29 mouse cellular contexts compared by ENCODE assay signal in the genomic region with DNA sequence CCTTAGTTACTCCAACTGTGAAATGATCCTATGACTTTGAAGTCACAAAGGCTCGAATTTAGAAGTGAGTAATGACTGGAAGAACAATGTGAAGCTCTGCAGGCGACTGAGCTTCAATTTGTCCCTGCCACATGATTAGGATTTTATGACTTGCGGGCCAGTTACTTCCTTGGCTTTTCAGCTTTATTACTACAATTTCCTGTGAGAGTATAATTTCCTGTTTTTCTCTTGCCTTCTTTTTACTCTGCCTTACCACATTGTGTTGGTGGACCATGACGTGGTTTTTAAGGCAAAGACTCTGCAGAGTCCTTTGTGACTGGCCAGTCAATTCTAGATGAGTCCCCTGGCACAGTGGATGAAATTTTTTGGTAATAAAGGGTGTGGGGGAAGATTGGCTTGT.
DNase-seq lines count a peak whose midpoint lies in the region; ATAC-seq and TF ChIP-seq lines count a peak whose summit lies in the region.
"Had no signal": no experiment of that assay in that cellular context is flagged by ENCODE, and none has a peak within 500 bp of the region (broad histone marks: within the 10 kb centered on the region; RNA-seq: fewer than 3 reads in every experiment).

No protein-coding gene starts in this region.

- no peaks in the 10 kb centered on the region for H3K9me3 ChIP-seq in kidney, postnatal 0 days (replicated peaks; ENCODE audit: low read length)
- H3K9me3 ChIP-seq in forebrain, embryonic 13.5 days (replicated peaks): no peaks in the 10 kb centered on the region
- H3K9me3 ChIP-seq: heart, embryonic 13.5 days; hindbrain, embryonic 12.5 days; liver, embryonic 15.5 days; neural tube, embryonic 13.5 days; stomach, embryonic 15.5 days had no signal

- no peak overlapping the region for H3K9ac ChIP-seq in kidney, postnatal 0 days (ENCODE audit: low read depth, low read length)
- H3K9ac ChIP-seq in forebrain, embryonic 13.5 days: no peak overlapping the region
- H3K9ac ChIP-seq: heart, embryonic 13.5 days; hindbrain, embryonic 12.5 days; liver, embryonic 15.5 days; neural tube, embryonic 13.5 days; stomach, embryonic 15.5 days had no signal

- no peak for TF ChIP-seq CTCF in kidney, postnatal 0 days (IDR thresholded peaks at IDR 0.05; ENCODE audit: low read depth)
- no peak for TF ChIP-seq CTCF in Patski (IDR thresholded peaks at IDR 0.05)

- H3K4me2 ChIP-seq in kidney, postnatal 0 days (ENCODE audit: low read length): no peak overlapping the region
- H3K4me2 ChIP-seq in forebrain, embryonic 13.5 days: no peak overlapping the region
- H3K4me2 ChIP-seq: heart, embryonic 13.5 days; hindbrain, embryonic 12.5 days; liver, embryonic 15.5 days; neural tube, embryonic 13.5 days; stomach, embryonic 15.5 days had no signal

- 19% methylated on average over 4 of the region's 4 CpGs for WGBS in kidney, postnatal 0 days
- 23% methylated on average over 4 of the region's 4 CpGs for WGBS in forebrain, embryonic 13.5 days

- H3K36me3 ChIP-seq in kidney, postnatal 0 days (ENCODE audit: insufficient read depth, low read length): no peaks in the 10 kb centered on the region
- H3K36me3 ChIP-seq in forebrain, embryonic 13.5 days (ENCODE audit: poor library complexity, severe bottlenecking): no peaks in the 10 kb centered on the region
- H3K36me3 ChIP-seq: heart, embryonic 13.5 days; hindbrain, embryonic 12.5 days; liver, embryonic 15.5 days; midbrain, embryonic 10.5 days; neural tube, embryonic 13.5 days; stomach, embryonic 15.5 days had no signal

- no peak for ATAC-seq in kidney, postnatal 0 days (replicated peaks; ENCODE audit: low FRiP score, low read depth)
- ATAC-seq in Patski: no peak
- ATAC-seq in hematopoietic stem cell, adult 5-6 weeks (replicated peaks in 1 of 2; ENCODE audit: insufficient read depth in 1 of 2, low FRiP score in 2 of 2, low TSS enrichment in 1 of 2, low read depth in 1 of 2, poor library complexity in 2 of 2, severe bottlenecking in 2 of 2): peak; percentile 27 to 64; a peak in 1 of 4 replicates
- ATAC-seq in megakaryocyte, adult 5-6 weeks (ENCODE audit: poor library complexity, severe bottlenecking): peak; percentile 43
- no peak for ATAC-seq in forebrain, embryonic 13.5 days
- ATAC-seq in CD4-positive, CD25-positive, alpha-beta regulatory T cell, adult 4 months: no peak
- ATAC-seq: forebrain, embryonic 16.5 days; midbrain, embryonic 16.5 days had no signal

- H3K4me3 ChIP-seq in kidney, postnatal 0 days (replicated peaks; ENCODE audit: low read depth, low read length): no peak overlapping the region
- H3K4me3 ChIP-seq in forebrain, embryonic 13.5 days: no peak overlapping the region
- H3K4me3 ChIP-seq: heart, adult 2 months; heart, embryonic 13.5 days; hindbrain, embryonic 12.5 days; liver, embryonic 15.5 days; midbrain, embryonic 10.5 days; myocyte; neural tube, embryonic 13.5 days; stomach, embryonic 15.5 days had no signal

- peak; percentile 35 for DNase-seq in kidney, postnatal 0 days (ENCODE audit: low spot score)
- DNase-seq in kidney, adult 18-20 months: no peak
- peak; percentile 3 for DNase-seq in Patski (ENCODE audit: low read depth, low spot score)
- no peak for DNase-seq in urinary bladder, postnatal 10 days (ENCODE audit: low spot score)
- DNase-seq: adrenal gland, postnatal 25 days; cerebellum, adult 9-11 months; gastrocnemius, postnatal 25 days; heart, adult 2 months; heart, postnatal 14 days; kidney, adult 9 months; kidney, postnatal 36 days; liver; lung, postnatal 36 days; retina, postnatal 1 day; thymus, adult 18-20 months; thymus, postnatal 36 days had no signal

- H3K27me3 ChIP-seq in kidney, postnatal 0 days (ENCODE audit: insufficient read depth, low read length): no peaks in the 10 kb centered on the region
- no peaks in the 10 kb centered on the region for H3K27me3 ChIP-seq in Patski
- H3K27me3 ChIP-seq in forebrain, embryonic 13.5 days: no peaks in the 10 kb centered on the region
- H3K27me3 ChIP-seq: heart, embryonic 13.5 days; liver, embryonic 15.5 days; neural tube, embryonic 13.5 days; stomach, embryonic 15.5 days had no signal

- no peaks in the 10 kb centered on the region for H3K4me1 ChIP-seq in kidney, postnatal 0 days (replicated peaks; ENCODE audit: insufficient read depth, low read length)
- H3K4me1 ChIP-seq in forebrain, embryonic 13.5 days: peaks cover 16% of the 10 kb centered on the region
- H3K4me1 ChIP-seq: liver, embryonic 15.5 days; stomach, embryonic 15.5 days had no signal

- POLR2A ChIA-PET in Patski (lab: Charles Lee): no interaction called here

- in situ Hi-C loops in Patski (cut with MboI; ENCODE audit: low pct_unique_long_range_greater_than_20kb): loop anchor here (5.0 kb wide), 1 partner anchor 507 kb away; no protein-coding TSS in a partner anchor

- H3K27ac ChIP-seq in kidney, postnatal 0 days: no peak overlapping the region
- no peak overlapping the region for H3K27ac ChIP-seq in forebrain, embryonic 13.5 days
- H3K27ac ChIP-seq: heart, adult 2 months; heart, embryonic 13.5 days; hindbrain, embryonic 12.5 days; liver, embryonic 15.5 days; midbrain, embryonic 10.5 days; neural tube, embryonic 13.5 days; stomach, embryonic 15.5 days had no signal

- CTCF ChIA-PET in Patski (lab: Charles Lee): no interaction called here

Comparison
In these comparisons a context has a peak if more than half of its experiments do, and no peak if none do; other contexts are left out.
1. DNase-seq: peak in kidney, postnatal 0 days (single experiment) and Patski (single experiment); none in kidney, adult 18-20 months (single experiment) and urinary bladder, postnatal 10 days (single experiment).
2. ATAC-seq: peak in hematopoietic stem cell, adult 5-6 weeks (2 of 2) and megakaryocyte, adult 5-6 weeks (single experiment); none in kidney, postnatal 0 days (single experiment), Patski (single experiment), forebrain, embryonic 13.5 days (single experiment) and CD4-positive, CD25-positive, alpha-beta regulatory T cell, adult 4 months (single experiment).